Mouse (Mus musculus): Measurements from ENCODE around the gene Ccdc181.
A peak's percentile ranks its signal among the peaks of the same experiment; 100 is the strongest.
"Not testable (repeated sequence)": the region's sequence is repeated elsewhere in the genome, so short reads cannot be mapped to it uniquely, and the experiment has no call there.

Gene Ccdc181

DNA sequence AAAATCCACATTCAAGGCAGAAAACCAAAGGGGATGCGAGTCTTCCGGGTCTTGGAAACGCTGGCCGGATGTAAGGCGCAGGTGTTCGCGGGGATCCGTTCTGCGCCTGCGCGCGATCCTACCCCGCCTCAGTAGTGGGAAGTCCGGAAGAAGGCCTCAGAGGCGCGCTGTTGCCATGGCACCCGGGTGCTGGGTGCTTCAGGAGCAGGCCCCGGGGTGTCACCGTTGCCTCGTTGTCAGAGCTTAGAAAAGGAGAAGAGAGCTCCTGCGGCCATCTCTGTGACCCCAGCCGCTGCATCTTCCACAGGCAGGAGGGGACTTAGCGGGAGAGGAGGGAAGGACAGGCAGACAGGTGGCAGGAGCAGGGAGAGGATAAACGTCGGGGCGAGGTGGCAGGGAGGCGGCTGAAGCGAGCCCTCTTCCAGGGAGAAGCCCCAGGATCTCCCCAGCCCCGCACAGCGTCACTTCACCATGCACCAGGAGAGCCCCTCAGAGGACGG lies at the start of gene Ccdc181:
TSS of gene Ccdc181 (plus strand) at position 131 of the 500 bp plus-strand sequence.
- DNase-seq (ENCODE audit: low spot score) = peak; percentile 63

DNA sequence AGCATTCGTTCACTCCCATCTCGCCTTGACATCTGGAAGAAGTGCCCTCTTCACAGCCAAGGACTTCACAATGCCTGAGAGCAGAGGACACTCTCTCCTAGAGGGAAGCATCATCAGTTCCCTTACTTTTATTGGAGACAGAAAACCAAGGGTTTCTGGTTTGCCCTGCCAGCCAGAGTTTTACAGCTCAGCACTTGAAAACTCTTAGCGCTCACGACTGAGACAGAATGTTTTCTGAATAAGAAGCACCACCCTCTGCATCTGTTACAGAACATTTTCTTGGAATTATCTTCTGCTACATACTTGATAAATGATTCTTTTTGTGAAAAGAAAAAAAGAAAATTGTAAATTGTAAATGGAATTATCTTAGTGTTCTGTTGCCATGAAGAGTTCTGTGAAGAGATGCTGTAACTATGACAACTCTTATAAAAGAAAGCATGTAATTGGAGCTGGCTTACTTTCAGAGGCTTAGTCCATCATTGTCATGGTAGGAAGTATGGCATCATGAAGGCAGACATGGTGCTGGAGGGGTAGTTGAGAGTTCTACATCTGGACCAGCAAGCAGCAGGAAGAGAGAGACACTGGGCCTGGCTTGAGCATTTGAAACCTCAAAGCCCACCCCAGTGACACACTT lies 43.3 kb upstream of the Ccdc181 start:
- not testable (repeated sequence) for DNase-seq (ENCODE audit: low spot score)

GRCm38 (mm10) chr1:164233447-164233846 lies 41.9 kb upstream of the Ccdc181 start:
- DNase-seq (ENCODE audit: low spot score) = no peak

DNA sequence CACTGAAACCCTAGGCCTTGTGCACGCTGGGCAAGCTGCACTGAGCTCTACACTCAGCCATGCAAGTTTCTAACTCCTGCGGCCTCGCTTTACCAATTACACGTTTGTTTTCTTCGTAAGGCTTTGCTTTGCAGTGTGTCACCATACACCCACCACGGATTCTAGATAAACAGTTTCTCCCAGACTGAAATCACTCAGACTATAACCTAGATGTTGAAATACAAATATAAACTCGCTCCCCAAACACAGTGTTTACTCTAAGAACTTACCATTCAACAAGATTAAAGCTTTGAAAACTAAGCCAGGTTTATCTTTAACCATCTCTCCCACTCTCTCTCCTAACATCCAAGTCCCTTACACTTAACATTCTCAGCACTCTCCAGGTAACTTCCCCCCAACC lies 40.3 kb upstream of the Ccdc181 start:
- DNase-seq (ENCODE audit: low spot score) = no peak

DNA sequence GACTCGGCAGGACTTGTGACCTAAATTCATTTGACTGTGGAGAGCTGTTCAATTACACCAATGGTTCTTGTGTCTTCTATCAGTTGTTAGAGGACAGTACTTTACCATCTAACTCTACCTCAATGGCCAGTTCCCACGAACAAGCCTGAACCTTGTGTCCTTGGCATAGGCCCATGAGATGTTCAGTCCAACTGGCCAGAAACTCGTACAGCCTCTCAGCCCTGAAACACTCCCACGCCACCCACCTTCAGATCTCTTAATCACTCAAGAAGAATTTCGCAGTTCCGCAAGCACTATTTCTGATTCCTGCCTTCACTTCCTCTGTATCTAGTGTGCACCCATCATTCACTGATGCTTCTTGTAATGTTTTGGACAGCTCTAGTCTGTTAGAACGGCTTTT lies 39.3 kb upstream of the Ccdc181 start:
- DNase-seq (ENCODE audit: low spot score) = no peak

DNA sequence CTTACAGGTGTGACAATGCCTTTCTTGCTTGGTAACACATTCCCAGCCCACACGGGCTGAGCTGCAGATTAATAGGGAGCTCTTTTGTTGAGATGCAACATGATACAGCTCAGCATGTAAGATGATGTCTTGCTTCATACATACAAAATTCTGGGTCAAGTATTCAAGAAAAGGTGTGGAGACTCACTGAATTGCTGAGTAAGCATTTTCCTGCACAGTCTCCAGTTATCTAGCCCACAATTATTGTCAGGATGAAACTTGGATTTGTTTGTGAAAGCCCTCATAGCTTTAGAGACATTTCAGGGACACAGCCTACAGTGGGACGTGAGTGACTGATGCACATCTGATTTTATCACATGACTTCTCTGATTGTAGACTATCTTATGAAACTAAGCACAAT lies 33.9 kb upstream of the Ccdc181 start:
- no peak for DNase-seq (ENCODE audit: low spot score)

DNA sequence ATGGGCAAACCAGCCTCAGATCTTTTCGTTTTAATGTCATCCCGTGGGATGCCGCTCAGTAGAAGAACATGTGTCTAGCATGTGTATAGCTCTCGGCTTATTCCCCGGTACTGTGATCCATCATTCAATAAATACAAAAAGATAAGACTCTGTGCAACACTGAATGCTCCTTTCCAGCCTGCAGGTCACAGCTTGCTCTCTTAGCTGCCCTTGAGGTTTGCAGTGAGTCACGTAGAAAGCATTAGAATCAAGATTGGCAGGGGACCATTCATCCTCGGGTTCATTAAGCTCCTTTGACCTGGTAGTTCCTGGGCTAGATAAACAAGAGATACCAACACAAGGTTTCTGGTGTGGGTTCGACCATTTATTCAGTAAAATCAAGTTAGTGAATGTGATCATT lies 32.6 kb upstream of the Ccdc181 start:
- DNase-seq (ENCODE audit: low spot score) = no peak

- no peak for DNase-seq (ENCODE audit: low spot score)
These were observed 27.9 kb upstream of the Ccdc181 start for GRCm38 (mm10) chr1:164247442-164247841.

DNA sequence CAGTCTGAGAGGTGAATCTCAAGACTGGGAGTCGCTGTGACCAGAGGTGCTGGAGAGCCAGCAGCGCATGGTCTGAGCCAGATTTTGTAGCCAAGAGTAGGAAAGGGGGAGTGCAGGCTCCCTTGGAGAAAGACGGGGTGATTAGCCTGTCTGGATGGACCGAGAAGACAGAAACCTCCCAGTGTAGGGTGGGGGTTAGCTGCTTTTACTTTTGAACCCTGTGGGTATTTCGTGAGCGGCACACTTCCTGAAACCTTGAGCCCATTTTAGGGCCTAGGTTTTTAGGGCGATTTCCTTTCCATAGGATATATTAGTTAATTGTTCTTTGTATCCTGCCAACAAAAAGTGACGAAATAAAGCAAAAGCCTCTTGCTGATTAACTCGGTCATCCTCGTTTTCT lies 27.4 kb upstream of the Ccdc181 start:
- DNase-seq (ENCODE audit: low spot score) = no peak

DNA sequence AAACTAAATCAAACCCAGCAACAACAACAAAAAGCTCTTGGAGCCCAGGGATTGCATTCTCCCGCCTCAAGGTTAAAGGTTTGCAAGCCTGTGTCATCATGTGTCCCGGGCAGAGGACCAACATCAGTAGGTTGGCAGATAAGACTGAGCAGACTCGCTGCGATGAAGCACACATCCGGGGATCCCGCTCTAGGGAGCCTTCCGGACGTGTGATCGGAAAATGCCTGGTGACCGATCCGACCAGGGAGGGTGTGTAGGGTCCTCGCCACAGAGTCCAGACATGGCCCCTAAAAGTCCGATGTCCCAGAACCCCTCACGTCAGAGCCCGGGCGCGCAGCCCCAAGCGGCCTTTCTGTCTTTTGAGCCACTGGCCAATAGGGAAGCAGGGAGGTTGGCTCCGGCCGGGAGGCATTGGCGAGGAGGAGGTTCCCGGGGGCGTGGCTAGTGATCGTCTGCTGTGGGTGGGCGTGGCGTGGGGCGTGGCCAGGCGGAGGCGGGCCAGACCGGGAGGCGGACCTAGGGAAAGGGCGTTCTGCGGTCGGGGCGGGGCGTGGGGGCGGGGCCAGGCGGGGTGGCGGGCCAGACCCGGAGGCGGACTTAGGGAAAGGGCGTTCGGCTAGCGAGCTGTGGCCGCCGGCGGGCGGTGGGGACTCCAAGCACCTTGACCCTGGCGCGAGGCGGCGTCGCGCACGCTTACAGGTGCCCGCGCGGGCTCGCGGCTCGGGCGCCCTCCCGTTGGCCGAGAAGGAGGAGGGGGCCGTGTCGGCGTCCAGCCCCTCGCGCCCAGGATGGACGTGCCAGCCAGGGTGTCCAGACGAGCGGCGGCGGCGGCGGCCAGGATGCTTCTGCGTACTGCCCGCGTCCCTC lies 26.7 kb upstream of the Ccdc181 start, which contains the start of gene Slc19a2:
TSS of gene Slc19a2 (plus strand) at position 582 of the 867 bp plus-strand sequence.
- peak; percentile 90 for DNase-seq (ENCODE audit: low spot score)

DNA sequence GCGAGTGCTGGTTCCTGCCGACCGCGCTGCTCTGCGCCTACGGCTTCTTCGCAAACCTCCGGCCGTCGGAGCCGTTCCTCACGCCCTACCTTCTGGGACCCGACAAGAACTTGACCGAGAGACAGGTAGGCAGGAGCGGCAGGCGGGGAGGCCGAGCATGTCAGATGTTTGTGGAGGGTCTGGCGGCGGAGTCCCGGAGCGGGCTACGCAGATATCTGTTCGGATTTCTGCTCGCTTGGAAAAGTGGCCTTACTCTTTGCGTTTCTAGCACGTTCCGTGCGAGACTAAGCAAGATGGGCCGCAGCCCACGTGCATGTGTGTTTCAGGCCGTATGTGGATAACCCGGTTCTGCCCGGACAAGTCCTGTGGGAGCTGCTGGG lies 26.1 kb upstream of the Ccdc181 start:
- DNase-seq (ENCODE audit: low spot score) = no peak

- DNase-seq (ENCODE audit: low spot score) = no peak
These were observed 24.8 kb upstream of the Ccdc181 start for GRCm38 (mm10) chr1:164250391-164251150.

GRCm38 (mm10) chr1:164251438-164251837 lies 23.9 kb upstream of the Ccdc181 start:
- DNase-seq (ENCODE audit: low spot score) = no peak

GRCm38 (mm10) chr1:164252551-164252950 lies 22.8 kb upstream of the Ccdc181 start:
- no peak for DNase-seq (ENCODE audit: low spot score)

GRCm38 (mm10) chr1:164254836-164255235 lies 20.5 kb upstream of the Ccdc181 start:
- DNase-seq (ENCODE audit: low spot score) = no peak

DNA sequence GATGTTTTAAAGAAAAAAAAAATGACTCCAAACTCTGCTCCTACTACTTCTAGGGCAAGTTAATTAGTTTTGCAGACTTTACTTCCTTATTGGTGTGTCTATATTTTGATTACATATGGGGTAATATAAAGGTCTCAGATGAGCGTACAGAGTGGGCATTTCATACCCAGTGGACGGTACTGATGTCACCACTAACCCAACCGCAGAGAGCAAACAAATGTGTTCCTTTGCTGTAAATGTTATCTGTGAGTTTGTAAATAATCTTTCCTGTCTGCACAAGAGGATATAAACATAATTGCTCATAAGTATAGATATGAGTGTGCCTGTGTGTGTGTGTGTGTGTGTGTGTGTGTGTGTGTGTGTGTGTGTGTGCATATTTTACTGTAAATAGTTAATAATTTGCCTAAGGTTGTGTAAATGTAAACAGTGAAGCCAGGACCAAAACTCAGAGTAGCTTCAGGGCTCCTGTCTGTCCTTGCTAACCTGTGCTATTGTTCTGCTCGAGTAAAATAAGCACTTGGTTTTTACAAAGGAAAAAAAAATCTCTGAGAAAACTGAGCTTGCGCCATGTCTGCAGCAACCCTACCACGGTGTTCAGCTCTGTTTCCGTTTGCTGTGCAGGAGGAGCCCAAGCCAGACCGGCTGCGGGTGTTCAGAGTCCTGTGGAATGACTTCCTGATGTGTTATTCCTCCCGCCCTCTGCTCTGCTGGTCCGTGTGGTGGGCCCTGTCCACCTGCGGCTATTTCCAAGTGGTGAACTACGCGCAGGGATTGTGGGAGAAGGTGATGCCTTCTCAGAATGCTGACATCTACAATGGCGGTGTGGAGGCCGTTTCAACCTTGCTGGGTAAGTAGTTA lies 15.0 kb upstream of the Ccdc181 start:
- DNase-seq (ENCODE audit: low spot score) = no peak

DNA sequence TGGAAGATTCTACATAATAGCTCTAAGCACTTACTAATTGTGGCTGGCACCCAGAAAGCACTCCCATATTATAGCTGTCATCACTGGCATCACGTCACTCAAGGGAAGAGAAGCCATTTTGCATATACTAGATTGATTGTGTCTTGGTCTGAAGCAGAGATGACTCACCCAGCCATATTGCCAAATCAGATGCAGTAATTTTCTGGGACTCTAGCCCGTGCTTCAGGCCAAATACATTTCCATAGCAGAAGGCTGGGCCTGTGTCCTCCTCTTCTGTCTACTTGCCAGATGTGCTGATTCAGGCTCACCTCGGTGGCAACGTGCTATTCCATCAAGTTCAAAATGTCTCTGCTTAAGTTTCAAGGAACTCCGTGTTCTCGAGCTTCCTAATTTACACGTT lies 13.8 kb upstream of the Ccdc181 start:
- DNase-seq (ENCODE audit: low spot score) = no peak

DNA sequence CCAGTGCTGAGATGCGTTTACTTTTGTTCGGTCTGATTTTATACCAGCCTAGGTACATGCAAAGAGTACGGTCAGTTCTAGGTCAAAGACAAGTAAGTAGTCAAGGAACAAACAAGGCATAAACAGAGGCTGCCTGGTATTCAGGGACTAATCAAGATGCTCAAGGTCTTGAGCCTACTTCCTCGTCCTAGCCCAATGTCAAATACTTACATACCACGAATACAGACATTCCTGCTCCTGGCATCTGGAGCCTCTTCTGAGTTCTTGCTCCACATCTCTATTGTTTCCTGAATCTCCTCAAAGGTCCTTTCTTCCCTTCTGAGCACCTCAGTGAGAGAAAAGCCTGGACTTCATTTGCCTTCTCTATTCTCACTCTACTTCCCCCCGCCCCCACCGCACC lies 4.4 kb upstream of the Ccdc181 start:
- no peak for DNase-seq (ENCODE audit: low spot score)

- no peak for DNase-seq (ENCODE audit: low spot score)
These were observed 1.7 kb upstream of the Ccdc181 start for GRCm38 (mm10) chr1:164273659-164274058.

DNA sequence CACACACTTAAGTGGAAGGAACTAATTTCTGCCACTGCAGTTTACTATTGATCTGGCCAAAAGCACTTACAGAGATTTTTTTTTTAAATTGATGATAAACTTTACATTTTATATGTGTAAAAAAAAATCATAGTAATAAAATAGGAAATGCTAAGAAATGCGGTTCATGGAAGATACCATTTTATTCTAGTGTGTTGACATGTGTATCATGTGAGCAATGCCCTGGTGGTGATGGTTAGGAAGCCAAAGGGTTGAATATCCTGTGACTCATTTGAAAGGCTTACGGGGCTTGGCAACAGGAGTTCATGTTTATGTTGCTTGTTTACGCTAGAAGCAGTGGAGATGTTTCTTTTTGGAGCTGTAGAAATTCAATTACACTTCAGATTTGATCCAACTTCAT lies 1.2 kb downstream of the Ccdc181 start:
- no peak for DNase-seq (ENCODE audit: low spot score)

- no peak for DNase-seq (ENCODE audit: low spot score)
These were observed 3.9 kb downstream of the Ccdc181 start for GRCm38 (mm10) chr1:164279332-164279731.

DNA sequence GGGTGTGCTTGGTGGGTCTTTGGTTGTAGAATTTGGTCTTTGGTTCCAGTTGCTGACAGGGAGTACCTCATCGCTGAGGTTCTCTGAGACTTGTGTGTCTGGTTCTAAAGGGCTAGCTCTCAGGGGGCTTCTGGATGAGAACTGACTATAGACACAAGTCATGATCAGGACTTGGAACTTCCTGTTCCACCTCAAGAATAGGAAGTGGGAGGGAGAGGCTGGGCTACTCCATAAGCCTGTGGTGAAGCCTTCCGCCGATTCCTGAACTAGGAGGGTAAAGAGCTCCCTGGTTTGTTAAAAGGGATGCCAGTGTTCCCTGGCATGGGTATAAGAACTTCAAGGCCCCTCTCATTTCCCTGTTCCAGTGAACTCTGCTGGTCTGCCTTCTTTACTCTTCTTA lies 8.6 kb downstream of the Ccdc181 start:
- DNase-seq (ENCODE audit: low spot score) = no peak
